Mouse (Mus musculus) stomach, postnatal 0 days (tissue): ENCODE data around the gene Zfp398. TPM values are rescaled to one million over a fixed set of nuclear protein-coding genes. Genes with fewer than 3 reads are reported as not detected.

Experiments used
- ATAC-seq: fragments of 200-750 bp; cut with Nextera tagmentation; 2 replicates; pipeline ENCODE4 v1.8.0; 2017; ENCODE audit not compliant: low FRiP score, low TSS enrichment
- DNase-seq: peaks from one replicate; pipeline ENCODE4 v3.0.0-alpha.2; 2016; ENCODE audit warnings: low spot score
- H3K27ac ChIP-seq: fragments of 300-500 bp; sonication (generic); replicated peaks from 2 replicates; pipeline ENCODE4 v1.5.1; 2014; ENCODE audit warnings: mild to moderate bottlenecking, control low read depth
- H3K27me3 ChIP-seq: fragments of 300-500 bp; sonication (generic); 2 replicates; pipeline ENCODE4 v1.6.1; 2014; ENCODE audit warnings: low read length; ENCODE audit not compliant: control insufficient read depth, insufficient read depth
- H3K36me3 ChIP-seq: fragments of 300-500 bp; sonication (generic); 2 replicates; pipeline ENCODE4 v1.6.1; 2014; ENCODE audit warnings: low read length, mixed read lengths; ENCODE audit not compliant: control insufficient read depth, insufficient read depth
- H3K4me1 ChIP-seq: fragments of 300-500 bp; sonication (generic); replicated peaks from 2 replicates; pipeline ENCODE4 v1.6.1; 2014; ENCODE audit warnings: antibody characterized with exemption; ENCODE audit not compliant: control insufficient read depth, insufficient read depth
- H3K4me2 ChIP-seq: fragments of 300-500 bp; sonication (generic); replicated peaks from 2 replicates; pipeline ENCODE4 v1.6.1; 2014; ENCODE audit warnings: low read depth, mild to moderate bottlenecking, control low read depth, moderate library complexity
- H3K4me3 ChIP-seq: fragments of 300-500 bp; sonication (generic); 2 replicates; pipeline ENCODE4 v1.5.1; 2014; ENCODE audit warnings: low read depth, low read length, control low read depth
- H3K9ac ChIP-seq: fragments of 300-500 bp; sonication (generic); 2 replicates; pipeline ENCODE4 v1.6.1; 2014; ENCODE audit warnings: mild to moderate bottlenecking, low read length, control low read depth, mixed read lengths
- H3K9me3 ChIP-seq: fragments of 300-500 bp; sonication (generic); 2 replicates; pipeline ENCODE4 v1.6.1; 2016; ENCODE audit warnings: low read length; ENCODE audit not compliant: control insufficient read depth
- CTCF ChIP-seq: IDR thresholded peaks from 2 replicates; pipeline ENCODE4 v1.5.1; 2016; ENCODE audit warnings: antibody characterized with exemption, low read depth, mild to moderate bottlenecking, moderate library complexity
- EP300 ChIP-seq: optimal IDR thresholded peaks from 2 replicates; pipeline ENCODE3; 2016; ENCODE audit warnings: antibody characterized with exemption
- WGBS: fragments of 180-500 bp; shearing (Covaris S2); extraction: QIAGEN DNeasy Blood & Tissue Kit; methylation state at CpG from one replicate; pipeline ENCODE4 v1.1.7; 2014; 5-methylcytosine and 5-hydroxymethylcytosine counted together
- polyA plus RNA-seq: library from polyadenylated mRNA; unstranded; fragments of >200 nt; fragmentation: Nextera tagmentation; extraction: Ambion mirVana; gene quantifications from 2 replicates; pipeline ENCODE4 v1.2.1, GENCODE M21; 2015

The Zfp398 gene
- polyA plus RNA-seq, 1 experiment from 2014 or later = 3.8 TPM

- no peaks in the 10 kb centered on the region for H3K27me3 ChIP-seq
- H3K9ac ChIP-seq = no peak overlapping the region
- peaks cover 14% of the 10 kb centered on the region; the same call in 1 of the 2 replicates for H3K36me3 ChIP-seq
- WGBS = 88% methylated on average over 1 of the region's 1 CpGs
- no peak overlapping the region for H3K4me3 ChIP-seq
- H3K27ac ChIP-seq = no peak overlapping the region
- H3K9me3 ChIP-seq = no peaks in the 10 kb centered on the region
- DNase-seq (no peak), ATAC-seq (no peak)
- H3K4me1 ChIP-seq = no peaks in the 10 kb centered on the region
- TF ChIP-seq CTCF (no peak), EP300 (no peak)
- H3K4me2 ChIP-seq = no peak overlapping the region
Measured at GRCm38 (mm10) chr6:47909007-47909406, 73.5 kb downstream of the Zfp398 start.

DNA sequence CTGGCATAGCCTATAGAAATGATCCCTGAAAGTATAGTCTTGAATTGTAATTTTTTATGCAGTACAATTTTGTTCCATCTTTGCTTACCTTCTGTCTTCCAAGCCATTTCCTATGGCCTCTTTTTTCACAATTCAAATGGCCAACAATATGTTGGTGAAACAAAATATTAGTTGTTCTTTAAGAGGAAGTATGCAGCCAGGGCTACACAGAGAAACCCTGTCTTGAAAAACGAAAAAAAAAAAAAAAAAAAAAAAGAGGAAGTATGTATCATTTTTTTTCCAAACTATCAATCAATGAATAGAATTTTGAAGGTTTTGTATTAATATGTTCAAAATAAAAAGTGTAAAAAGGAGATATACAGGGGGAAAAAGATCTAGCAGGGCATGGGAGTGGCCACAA is 76.2 kb downstream of the Zfp398 start:
- ATAC-seq = no peak
- DNase-seq = no peak
- H3K9me3 ChIP-seq = no peaks in the 10 kb centered on the region
- H3K4me1 ChIP-seq = no peaks in the 10 kb centered on the region
- WGBS = 68% methylated on average over 1 of the region's 1 CpGs
- no peak overlapping the region for H3K4me2 ChIP-seq
- no peak overlapping the region for H3K27ac ChIP-seq
- no peak overlapping the region for H3K9ac ChIP-seq
- TF ChIP-seq CTCF (no peak), EP300 (no peak)
- no peaks in the 10 kb centered on the region for H3K27me3 ChIP-seq
- no peaks in the 10 kb centered on the region for H3K36me3 ChIP-seq
- no peak overlapping the region for H3K4me3 ChIP-seq

DNA sequence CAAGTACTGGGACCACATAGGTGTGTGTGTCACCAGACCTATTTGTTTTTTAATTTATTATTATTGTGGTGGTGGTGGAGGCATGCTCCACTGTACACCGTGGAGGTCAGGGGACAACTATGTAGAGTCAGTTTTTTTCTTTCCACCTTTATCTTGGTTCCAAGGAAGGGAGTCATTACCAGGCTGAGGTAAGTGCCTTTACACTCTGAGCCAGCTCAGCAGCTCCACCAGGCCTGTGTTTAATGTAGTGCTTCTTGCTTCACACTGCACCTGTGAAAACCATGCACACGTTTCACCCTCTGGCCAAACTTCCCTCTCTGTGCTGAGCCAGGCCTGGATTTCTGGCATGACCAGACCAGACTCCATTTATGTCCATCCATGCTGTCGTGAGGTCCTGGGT is 77.5 kb downstream of the Zfp398 start:
- no peaks in the 10 kb centered on the region for H3K27me3 ChIP-seq
- TF ChIP-seq EP300 = no peak
- no peak for TF ChIP-seq CTCF
- no peak overlapping the region for H3K4me2 ChIP-seq
- DNase-seq (no peak), ATAC-seq (peak; percentile 64; the same call in 1 of the 2 replicates)
- H3K4me1 ChIP-seq = no peaks in the 10 kb centered on the region
- 47% methylated on average over 3 of the region's 3 CpGs for WGBS
- no peak overlapping the region for H3K27ac ChIP-seq
- H3K9me3 ChIP-seq = no peaks in the 10 kb centered on the region
- no peak overlapping the region for H3K4me3 ChIP-seq
- no peak overlapping the region for H3K9ac ChIP-seq
- no peaks in the 10 kb centered on the region for H3K36me3 ChIP-seq

- Histone ChIP-seq H3K27ac (no peak overlapping the region), H3K9me3 (no peaks in the 10 kb centered on the region), H3K4me3 (no peak overlapping the region), H3K4me2 (no peak overlapping the region), H3K27me3 (no peaks in the 10 kb centered on the region), H3K36me3 (no peaks in the 10 kb centered on the region), H3K9ac (no peak overlapping the region), H3K4me1 (no peaks in the 10 kb centered on the region)
- DNase-seq (no peak), ATAC-seq (no peak)
- TF ChIP-seq EP300 = no peak
- TF ChIP-seq CTCF = no peak
- WGBS = 71% methylated on average over 5 of the region's 5 CpGs
Measured at GRCm38 (mm10) chr6:47917051-47917450, 81.6 kb downstream of the Zfp398 start.

DNA sequence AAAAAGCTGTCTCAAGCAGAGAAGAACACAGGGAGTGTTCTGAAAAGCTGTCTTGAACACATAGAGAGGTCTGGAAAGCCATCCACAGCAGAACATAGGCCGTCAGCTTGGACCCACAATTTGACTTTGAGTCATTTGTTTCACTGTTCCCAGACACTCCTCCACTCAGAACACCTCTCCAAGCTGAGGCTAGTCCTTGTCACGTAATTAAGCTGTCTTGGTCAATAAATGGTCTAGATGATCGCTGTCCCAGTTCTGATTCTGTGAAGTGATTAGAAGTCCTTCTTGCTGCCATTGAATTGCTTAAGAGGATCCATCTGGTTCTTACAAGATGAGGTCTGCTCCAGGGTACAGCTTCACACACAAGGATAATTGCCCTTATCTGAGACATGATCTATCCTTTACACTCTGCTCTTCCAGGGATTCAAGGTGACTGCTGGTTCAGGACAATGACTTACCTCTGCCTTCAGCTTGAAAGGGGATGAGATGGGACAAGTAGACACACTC is 83.4 kb downstream of the Zfp398 start:
- DNase-seq = no peak
- Histone ChIP-seq H3K4me3 (no peak overlapping the region), H3K4me1 (no peaks in the 10 kb centered on the region), H3K27ac (no peak overlapping the region), H3K27me3 (no peaks in the 10 kb centered on the region), H3K9ac (no peak overlapping the region), H3K9me3 (no peaks in the 10 kb centered on the region), H3K4me2 (no peak overlapping the region), H3K36me3 (no peaks in the 10 kb centered on the region)
- TF ChIP-seq EP300 (no peak), CTCF (no peak)
- WGBS = 81% methylated on average over 3 of the region's 3 CpGs
- ATAC-seq = no peak

DNA sequence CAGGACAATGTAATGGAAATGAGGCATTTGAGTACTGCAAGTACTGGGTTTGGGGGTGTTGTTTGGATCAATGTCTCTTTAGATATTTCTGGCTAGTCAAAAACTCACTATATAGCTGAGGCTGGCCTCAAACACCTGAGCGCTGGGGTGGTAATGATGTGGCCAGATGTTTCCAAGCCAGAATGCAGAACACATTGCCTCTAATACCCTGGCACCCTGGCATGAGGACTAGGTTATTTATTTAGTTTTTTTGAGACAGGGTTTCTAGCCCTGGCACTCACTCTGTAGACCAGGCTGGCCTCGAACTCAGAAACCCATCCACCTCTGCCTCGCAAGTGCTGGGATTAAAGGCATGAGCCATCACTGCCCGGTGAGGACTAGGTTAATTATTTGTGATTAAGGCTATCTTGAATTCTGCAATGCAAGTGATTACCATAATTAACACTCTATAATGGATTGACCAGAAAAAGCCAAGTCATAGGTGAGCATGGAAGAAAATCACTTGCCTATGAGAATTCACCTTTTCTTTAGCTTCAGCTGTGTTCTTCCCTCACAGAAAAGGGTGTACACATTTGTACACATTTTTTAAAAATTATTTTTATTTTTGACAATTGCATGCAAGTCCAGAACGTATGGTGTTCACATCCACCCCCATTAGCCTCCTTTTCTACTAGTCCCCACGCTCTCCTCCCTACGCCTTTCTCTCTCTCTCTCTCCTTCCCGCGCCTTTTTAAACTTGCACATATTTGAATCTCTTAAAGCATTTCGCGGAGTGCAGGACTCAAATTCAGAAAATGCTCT is 84.4 kb downstream of the Zfp398 start:
- no peak for DNase-seq
- peak; percentile 9; the same call in 1 of the 2 replicates for ATAC-seq
- Histone ChIP-seq H3K9ac (peak overlapping the region; percentile 48; the same call in 1 of the 2 replicates), H3K4me3 (peak overlapping the region; percentile 88), H3K27ac (peak overlapping the region; percentile 99; the same call in 1 of the 2 replicates), H3K4me2 (peak overlapping the region; percentile 45), H3K36me3 (no peaks in the 10 kb centered on the region), H3K9me3 (no peaks in the 10 kb centered on the region), H3K27me3 (no peaks in the 10 kb centered on the region), H3K4me1 (no peaks in the 10 kb centered on the region)
- no peak for TF ChIP-seq EP300
- WGBS = 30% methylated on average over 11 of the region's 11 CpGs
